Mouse (Mus musculus) E14TG2a.4 (cell line): ENCODE results near the gene Sgms1.

Experiments
- CTCF ChIP-seq: conservative IDR thresholded peaks from 2 replicates; pipeline ENCODE4 v1.5.1; 2014; ENCODE audit warnings: low read length
- NANOG ChIP-seq: IDR thresholded peaks from 2 replicates; pipeline ENCODE4 v1.6.1; 2014; ENCODE audit warnings: borderline replicate concordance, low read length, mixed read lengths
- POU5F1 ChIP-seq: IDR thresholded peaks from 2 replicates; pipeline ENCODE4 v1.6.1; 2014; ENCODE audit warnings: low read length, borderline replicate concordance

- TF ChIP-seq CTCF = no peak
- TF ChIP-seq NANOG = no peak
- no peak for TF ChIP-seq POU5F1
Observed at GRCm38 (mm10) chr19:32377701-32378325, 11.7 kb downstream of the Sgms1 start.
